Mouse (Mus musculus) hindbrain, postnatal 0 days (tissue): ENCODE data around the gene 2610042L04Rik. TPM values are rescaled to one million over a fixed set of nuclear protein-coding genes. Genes with fewer than 3 reads are reported as not detected.
"Not testable (repeated sequence)": the region's sequence is repeated elsewhere in the genome, so short reads cannot be mapped to it uniquely, and the experiment has no call there.

Experiments used
- ATAC-seq: fragments of 200-750 bp; cut with Nextera tagmentation; 2 replicates; pipeline ENCODE4 v1.8.0; 2017; ENCODE audit warnings: mild to moderate bottlenecking, moderate TSS enrichment, moderate library complexity
- DNase-seq: peaks from one replicate; pipeline ENCODE4 v3.0.0-alpha.2; 2015; ENCODE audit warnings: low spot score
- H3K27ac ChIP-seq: fragments of 300-500 bp; sonication (generic); 2 replicates; pipeline ENCODE4 v1.5.1; 2014; ENCODE audit warnings: mild to moderate bottlenecking
- H3K27me3 ChIP-seq: fragments of 300-500 bp; sonication (generic); 2 replicates; pipeline ENCODE4 v1.6.1; 2014; ENCODE audit warnings: low read length, mixed read lengths; ENCODE audit not compliant: insufficient read depth
- H3K36me3 ChIP-seq: fragments of 300-500 bp; sonication (generic); 2 replicates; pipeline ENCODE4 v1.6.1; 2014; ENCODE audit warnings: low read length, mixed read lengths; ENCODE audit not compliant: insufficient read depth
- H3K4me1 ChIP-seq: fragments of 300-500 bp; sonication (generic); 2 replicates; pipeline ENCODE4 v1.6.1; 2014; ENCODE audit warnings: antibody characterized with exemption, low read length, mixed read lengths; ENCODE audit not compliant: insufficient read depth
- H3K4me2 ChIP-seq: fragments of 300-500 bp; sonication (generic); 2 replicates; pipeline ENCODE4 v1.6.1; 2014; ENCODE audit warnings: low read depth, mild to moderate bottlenecking, low read length, moderate library complexity, mixed read lengths
- H3K4me3 ChIP-seq: fragments of 300-500 bp; sonication (generic); 2 replicates; pipeline ENCODE4 v1.5.1; 2014; ENCODE audit warnings: low read length
- H3K9ac ChIP-seq: fragments of 300-500 bp; sonication (generic); replicated peaks from 2 replicates; pipeline ENCODE4 v1.6.1; 2014; ENCODE audit warnings: mild to moderate bottlenecking, low read length, moderate library complexity, mixed read lengths
- H3K9me3 ChIP-seq: fragments of 300-500 bp; sonication (generic); 2 replicates; pipeline ENCODE4 v1.6.1; 2016; ENCODE audit warnings: low read length, mixed read lengths
- WGBS: fragments of 180-500 bp; shearing (Covaris S2); extraction: QIAGEN DNeasy Blood & Tissue Kit; methylation state at CpG from one replicate; pipeline ENCODE4 v1.1.7; 2014; 5-methylcytosine and 5-hydroxymethylcytosine counted together
- polyA plus RNA-seq: library from polyadenylated mRNA; unstranded; fragments of >200 nt; fragmentation: Nextera tagmentation; extraction: Ambion mirVana; gene quantifications from 2 replicates; pipeline ENCODE4 v1.2.1, GENCODE M21; 2015
- total RNA-seq: library from RNA; depleted of rRNA; stranded (reverse); fragments of >200 nt; gene quantifications from 2 replicates; pipeline ENCODE4 v1.2.3, GENCODE M21; 2014; rRNA removed

The 2610042L04Rik gene
- total and polyA plus RNA-seq, 2 experiments from 2014 or later = 4.2 to 7.0 TPM

DNA sequence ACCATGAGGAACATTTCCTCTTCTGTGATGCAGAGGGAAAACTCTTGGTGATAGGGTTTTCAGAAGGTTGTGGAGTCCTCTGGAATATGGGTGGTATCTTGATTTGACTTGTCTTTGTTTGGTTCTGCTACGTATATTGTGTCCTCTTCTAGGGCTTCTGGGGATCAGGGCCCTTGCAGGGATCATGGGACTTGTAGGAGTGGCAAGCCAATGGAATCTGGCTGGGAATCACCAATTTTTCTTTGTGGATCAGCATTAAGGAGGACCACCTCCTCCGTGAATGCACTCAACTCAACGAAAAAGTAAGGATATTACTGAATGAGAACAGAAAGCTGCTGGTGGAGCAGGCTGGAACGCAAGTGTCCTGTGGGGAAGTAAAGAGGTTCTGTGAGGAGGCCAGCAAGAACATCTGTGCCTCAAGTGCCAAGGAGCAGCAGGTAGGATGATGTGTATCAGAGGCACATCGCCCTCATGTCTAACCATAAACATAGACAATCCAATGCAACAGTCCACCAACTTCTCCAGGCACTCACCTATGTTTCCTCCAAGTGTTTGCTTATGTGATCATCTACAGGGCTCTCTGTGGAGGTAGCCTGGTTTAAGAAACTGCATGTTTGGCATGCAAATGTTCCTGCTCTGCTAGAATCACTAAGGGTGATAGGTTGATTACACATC is 65.7 kb downstream of the 2610042L04Rik start:
- H3K4me2 ChIP-seq, H3K27me3 ChIP-seq, H3K4me1 ChIP-seq, H3K9me3 ChIP-seq, H3K27ac ChIP-seq, H3K4me3 ChIP-seq, H3K9ac ChIP-seq, H3K36me3 ChIP-seq, DNase-seq, ATAC-seq: not testable (repeated sequence)
- 86% methylated on average over 5 of the region's 5 CpGs for WGBS

DNA sequence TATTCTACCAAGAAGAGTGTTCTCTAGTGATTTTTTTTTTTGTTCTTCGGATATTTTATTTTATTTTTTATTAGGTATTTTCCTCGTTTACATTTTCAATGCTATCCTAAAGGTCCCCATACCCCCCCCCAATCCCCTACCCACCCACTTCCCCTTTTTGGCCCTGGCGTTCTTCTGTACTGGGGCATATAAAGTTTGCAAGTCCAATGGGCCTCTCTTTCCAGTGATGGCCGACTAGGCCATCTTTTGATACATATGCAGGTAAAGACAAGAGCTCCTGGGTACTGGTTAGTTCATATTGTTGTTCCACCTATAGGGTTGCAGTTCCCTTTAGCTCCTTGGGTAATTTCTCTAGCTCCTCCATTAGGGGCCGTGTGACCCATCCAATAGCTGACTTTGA is 66.7 kb downstream of the 2610042L04Rik start:
- not testable (repeated sequence) for H3K36me3 ChIP-seq, H3K27ac ChIP-seq, H3K4me1 ChIP-seq, H3K9ac ChIP-seq, DNase-seq, H3K4me2 ChIP-seq, H3K27me3 ChIP-seq, ATAC-seq, H3K4me3 ChIP-seq, H3K9me3 ChIP-seq
- 89% methylated on average over 4 of the region's 5 CpGs for WGBS

DNA sequence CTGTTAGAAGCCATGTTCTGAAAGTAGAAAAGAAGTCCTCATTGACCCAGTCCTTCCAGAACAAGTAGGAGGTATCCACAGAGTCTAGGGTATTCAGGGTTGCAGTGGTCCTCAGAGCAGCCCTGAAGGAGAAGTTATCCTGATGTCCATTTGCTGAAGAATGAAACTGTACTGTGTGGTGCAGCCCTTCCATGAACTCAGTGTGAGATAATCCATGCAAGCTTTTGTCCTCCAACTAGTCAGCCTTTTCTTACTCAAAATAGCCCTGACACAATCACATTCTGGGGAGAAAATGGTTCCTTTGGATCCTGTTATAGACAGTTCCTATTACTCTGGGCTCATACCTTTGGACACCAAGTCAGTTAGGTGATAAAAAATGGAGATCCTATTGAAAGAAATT is 69.3 kb downstream of the 2610042L04Rik start:
- not testable (repeated sequence) for H3K27ac ChIP-seq, H3K9me3 ChIP-seq, H3K9ac ChIP-seq, H3K27me3 ChIP-seq, H3K4me2 ChIP-seq, H3K36me3 ChIP-seq, H3K4me3 ChIP-seq, DNase-seq, H3K4me1 ChIP-seq, ATAC-seq

Other genes with a start within 250 kb of the 2610042L04Rik start
- 0.54 and 0.89 TPM in 2 replicates for gene Gm8108, start 224.2 kb upstream of the 2610042L04Rik start, total RNA-seq
- gene Gm8108, start 224.2 kb upstream of the 2610042L04Rik start, polyA plus RNA-seq = 3.5 and 6.1 TPM in 2 replicates
- not detected in 2 replicates for gene Gm3127, start 169.7 kb upstream of the 2610042L04Rik start, total RNA-seq
- gene Gm3127, start 169.7 kb upstream of the 2610042L04Rik start, polyA plus RNA-seq = not detected in 2 replicates
- 3.9 and 5.5 TPM in 2 replicates for gene Gm2974, start 152.2 kb upstream of the 2610042L04Rik start, total RNA-seq
- 5.3 and 8.9 TPM in 2 replicates for gene Gm2974, start 152.2 kb upstream of the 2610042L04Rik start, polyA plus RNA-seq
- not detected in 2 replicates for gene Gm3138, start 85.1 kb upstream of the 2610042L04Rik start, total RNA-seq
- not detected in 2 replicates for gene Gm3138, start 85.1 kb upstream of the 2610042L04Rik start, polyA plus RNA-seq
- gene Gm3149, start 17.5 kb upstream of the 2610042L04Rik start, total RNA-seq = not detected in 2 replicates
- not detected in 2 replicates for gene Gm3149, start 17.5 kb upstream of the 2610042L04Rik start, polyA plus RNA-seq
- not detected in 2 replicates for gene Gm3159, start 62.8 kb downstream of the 2610042L04Rik start, total RNA-seq
- not detected in 2 replicates for gene Gm3159, start 62.8 kb downstream of the 2610042L04Rik start, polyA plus RNA-seq
- gene Gm3164, start 80.7 kb downstream of the 2610042L04Rik start, total RNA-seq = 1.1 and 1.5 TPM in 2 replicates
- 4.1 and 6.4 TPM in 2 replicates for gene Gm3164, start 80.7 kb downstream of the 2610042L04Rik start, polyA plus RNA-seq
- gene Gm3173, start 96.2 kb downstream of the 2610042L04Rik start, total RNA-seq = 13.8 TPM in 1 of 2 replicates, not detected in the other
- 2.0 TPM in 2 replicates for gene Gm3173, start 96.2 kb downstream of the 2610042L04Rik start, polyA plus RNA-seq
- gene Gm3182, start 147.0 kb downstream of the 2610042L04Rik start, total RNA-seq = not detected in 2 replicates
- gene Gm3182, start 147.0 kb downstream of the 2610042L04Rik start, polyA plus RNA-seq = not detected in 2 replicates
- not detected in 2 replicates for gene Gm3047, start 220.6 kb downstream of the 2610042L04Rik start, total RNA-seq
- not detected in 2 replicates for gene Gm3047, start 220.6 kb downstream of the 2610042L04Rik start, polyA plus RNA-seq